Mouse (Mus musculus) urinary bladder, postnatal 36 days (tissue): Measurements from ENCODE around the gene Dennd1b.

Experiments
- DNase-seq, 2 experiments: peaks; one replicate each; pipeline ENCODE4 v3.0.0; 2022; ENCODE audit warnings: low spot score in 2 of 2, mixed read lengths in 1 of 2

Gene Dennd1b

GRCm38 (mm10) chr1:138962266-138963101 lies 751 bp upstream of the Dennd1b start:
- DNase-seq, result no peak

- peak in 1 of 2 experiments; percentile 22 for DNase-seq
Observed at GRCm38 (mm10) chr1:138963868-138964458, 728 bp downstream of the Dennd1b start.

- no peak for DNase-seq
Observed at GRCm38 (mm10) chr1:138965069-138965468, 1.8 kb downstream of the Dennd1b start.

- DNase-seq, result no peak
Observed at GRCm38 (mm10) chr1:138965511-138965910, 2.3 kb downstream of the Dennd1b start.

GRCm38 (mm10) chr1:138967450-138967849 lies 4.2 kb downstream of the Dennd1b start:
- DNase-seq, result no peak

- DNase-seq, result no peak
Observed at GRCm38 (mm10) chr1:138970053-138970452, 6.8 kb downstream of the Dennd1b start.

- DNase-seq, result no peak
Observed at GRCm38 (mm10) chr1:138973541-138974224, 10.4 kb downstream of the Dennd1b start.

GRCm38 (mm10) chr1:138974836-138975235 lies 11.6 kb downstream of the Dennd1b start:
- DNase-seq, result no peak

GRCm38 (mm10) chr1:138975945-138976344 lies 12.7 kb downstream of the Dennd1b start:
- no peak for DNase-seq

GRCm38 (mm10) chr1:138982203-138982602 lies 19.0 kb downstream of the Dennd1b start:
- no peak for DNase-seq

- no peak for DNase-seq
Observed at GRCm38 (mm10) chr1:138982611-138983010, 19.4 kb downstream of the Dennd1b start.

- DNase-seq, result no peak
Observed at GRCm38 (mm10) chr1:138983064-138983463, 19.8 kb downstream of the Dennd1b start.

GRCm38 (mm10) chr1:138983465-138983864 lies 20.2 kb downstream of the Dennd1b start:
- DNase-seq, result no peak

GRCm38 (mm10) chr1:138984161-138984560 lies 20.9 kb downstream of the Dennd1b start:
- no peak for DNase-seq

GRCm38 (mm10) chr1:138992384-138993138 lies 29.3 kb downstream of the Dennd1b start:
- DNase-seq, result no peak

GRCm38 (mm10) chr1:138995621-138996380 lies 32.6 kb downstream of the Dennd1b start:
- DNase-seq, result no peak

GRCm38 (mm10) chr1:138996663-138997062 lies 33.4 kb downstream of the Dennd1b start:
- DNase-seq, result no peak

GRCm38 (mm10) chr1:139000675-139001379 lies 37.6 kb downstream of the Dennd1b start:
- DNase-seq, result no peak

- no peak for DNase-seq
Observed at GRCm38 (mm10) chr1:139003503-139003902, 40.3 kb downstream of the Dennd1b start.

- DNase-seq, result no peak
Observed at GRCm38 (mm10) chr1:139006000-139006399, 42.8 kb downstream of the Dennd1b start.
